Mouse (Mus musculus) kidney, adult 2 months (tissue): ENCODE results near the gene Paox. TPM values are rescaled to one million over a fixed set of nuclear protein-coding genes. Genes with fewer than 3 reads are reported as not detected.
A peak's percentile ranks its signal among the peaks of the same experiment; 100 is the strongest.

Experiments used
- DNase-seq: peaks from one replicate; pipeline ENCODE4 v3.0.0; 2021
- H3K27ac ChIP-seq: fragments of 200-500 bp; 2 replicates; pipeline ENCODE4 v1.5.1; 2012; ENCODE audit warnings: low read depth, low read length, control low read depth, inconsistent platforms; ENCODE audit not compliant: insufficient read depth
- H3K27me3 ChIP-seq: fragments of 200-500 bp; replicated peaks from 2 replicates; pipeline ENCODE4 v1.6.1; 2012; ENCODE audit warnings: mild to moderate bottlenecking, moderate library complexity, low read length, inconsistent platforms; ENCODE audit not compliant: control insufficient read depth, insufficient read depth
- H3K36me3 ChIP-seq: fragments of 200-500 bp; 2 replicates; pipeline ENCODE4 v1.6.1; 2012; ENCODE audit warnings: mild to moderate bottlenecking, moderate library complexity, low read length, inconsistent platforms; ENCODE audit not compliant: control insufficient read depth, insufficient read depth
- H3K4me1 ChIP-seq: fragments of 200-500 bp; 2 replicates; pipeline ENCODE4 v1.6.1; 2011; ENCODE audit warnings: low read length; ENCODE audit not compliant: control insufficient read depth, insufficient read depth
- H3K4me3 ChIP-seq: fragments of 200-500 bp; 2 replicates; pipeline ENCODE4 v1.5.1; 2011; ENCODE audit warnings: mild to moderate bottlenecking, low read depth, low read length, control low read depth; ENCODE audit not compliant: insufficient read depth
- CTCF ChIP-seq: fragments of 200-500 bp; conservative IDR thresholded peaks from 2 replicates; pipeline ENCODE4 v1.5.1; 2011; ENCODE audit warnings: low read depth, mild to moderate bottlenecking, control low read depth, low read length, moderate library complexity, mixed read lengths; ENCODE audit not compliant: insufficient read depth, insufficient read length
- POLR2A ChIP-seq: fragments of 200-500 bp; IDR thresholded peaks from one replicate; pipeline ENCODE4 v1.6.1; 2011; ENCODE audit warnings: low read depth, low read length, control low read depth
- WGBS: fragments of 180-500 bp; shearing (Covaris S2); methylation state at CpG from one replicate; pipeline ENCODE4 v1.1.7; 2018; 5-methylcytosine and 5-hydroxymethylcytosine counted together
- polyA plus RNA-seq: library from polyadenylated mRNA; depleted of rRNA; stranded (reverse); fragments of >200 nt; gene quantifications from 2 replicates; pipeline ENCODE4 v1.2.3, GENCODE M21; 2012

The Paox gene
- polyA plus RNA-seq, 1 experiment, result 12.0 TPM

DNA sequence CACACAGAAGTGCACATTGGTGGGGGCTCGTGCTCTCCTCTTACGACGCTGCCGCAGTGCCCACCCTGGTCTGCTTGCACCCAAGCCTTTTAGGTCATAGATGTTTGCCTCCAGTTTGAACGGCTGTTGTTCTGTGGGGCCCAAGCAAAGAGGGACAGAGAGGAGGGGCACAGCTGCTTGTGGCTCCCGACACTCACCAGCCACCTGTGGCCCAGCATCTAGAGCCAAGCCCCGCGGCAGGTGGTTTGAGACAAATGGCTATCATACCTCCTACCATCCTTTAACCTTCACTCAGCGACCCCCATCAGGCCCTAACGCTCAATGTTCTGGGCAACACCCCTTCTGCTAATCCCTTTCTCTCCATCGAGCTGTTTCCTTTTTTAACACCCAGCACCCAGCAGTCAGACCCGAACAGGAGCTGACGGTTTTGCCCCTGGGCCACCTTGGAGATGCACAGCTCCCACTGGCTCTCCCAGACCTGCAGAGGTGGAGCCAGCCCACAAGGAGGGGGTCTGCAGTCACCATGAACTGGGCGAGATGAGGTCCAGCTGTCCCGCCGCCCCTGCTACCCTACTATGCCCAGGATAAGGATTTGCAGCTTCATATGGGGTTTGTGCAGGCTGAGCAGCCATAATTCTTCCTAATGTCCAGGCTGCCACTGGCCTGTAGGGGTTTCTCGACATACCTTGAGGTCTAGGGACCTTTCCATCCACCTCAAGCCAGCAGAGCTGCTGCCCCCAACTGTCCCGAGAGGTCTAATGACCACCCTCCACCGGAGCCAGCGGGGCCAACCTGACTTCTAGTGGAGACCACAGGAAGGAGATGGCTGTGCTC is 34.0 kb upstream of the Paox start:
- H3K36me3 ChIP-seq, result no peaks in the 10 kb centered on the region
- 16% methylated on average over 20 of the region's 20 CpGs for WGBS
- H3K27me3 ChIP-seq, result no peaks in the 10 kb centered on the region
- no peaks in the 10 kb centered on the region for H3K4me1 ChIP-seq
- no peak overlapping the region for H3K27ac ChIP-seq
- no peak for TF ChIP-seq POLR2A
- TF ChIP-seq CTCF, result no peak
- no peak overlapping the region for H3K4me3 ChIP-seq
- no peak for DNase-seq

DNA sequence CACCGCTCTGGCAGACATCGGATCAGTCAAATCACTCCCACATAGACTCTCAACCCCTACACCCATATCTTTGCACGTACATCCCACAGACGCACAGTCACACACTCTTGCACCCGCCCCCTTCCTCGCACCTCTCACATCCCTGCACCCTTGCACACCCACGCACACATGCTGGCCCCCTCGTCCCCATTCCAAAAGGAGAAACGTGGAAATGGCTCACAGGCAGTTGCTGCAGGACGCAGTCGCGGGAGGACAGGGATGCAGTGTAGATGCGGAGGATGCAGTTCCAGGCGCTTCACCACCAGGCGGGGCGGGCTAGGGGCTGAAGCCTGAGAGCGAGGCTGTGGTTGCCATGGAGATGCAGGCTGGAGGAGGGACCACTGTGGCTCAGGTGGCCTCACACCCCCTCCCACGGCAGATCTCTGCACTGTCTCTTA is 33.3 kb upstream of the Paox start, which contains the start of gene Caly:
Caly (minus strand) TSS at position 307 of the 437 bp plus-strand sequence.
- no peak within 1 kb of the TSS for H3K4me3 ChIP-seq
- DNase-seq, result no peak
- no peaks in the 10 kb centered on the region for H3K36me3 ChIP-seq

DNA sequence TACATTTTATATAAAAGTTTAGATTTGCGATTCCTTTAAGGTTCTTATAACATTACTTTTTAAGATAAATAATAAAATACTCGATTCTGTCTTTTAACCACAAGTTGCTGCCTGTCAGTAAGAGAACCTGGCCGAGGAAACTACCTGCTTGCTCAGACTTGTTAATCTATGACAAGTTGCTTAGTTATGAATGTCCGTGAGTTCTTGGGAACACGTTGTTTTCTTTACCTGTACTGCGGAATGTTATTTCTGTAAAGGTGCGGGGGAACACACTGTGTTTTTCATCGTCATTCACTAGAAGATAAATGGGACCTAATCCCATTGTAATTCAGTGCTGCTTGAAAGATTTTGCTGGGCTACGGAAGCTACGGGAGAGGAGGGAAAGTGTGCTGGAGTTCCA is 25.0 kb upstream of the Paox start:
- TF ChIP-seq CTCF (no peak), POLR2A (no peak)
- H3K27me3 ChIP-seq, result no peaks in the 10 kb centered on the region
- H3K4me1 ChIP-seq, result peaks cover 11% of the 10 kb centered on the region
- no peak overlapping the region for H3K4me3 ChIP-seq
- no peak for DNase-seq
- H3K36me3 ChIP-seq, result no peaks in the 10 kb centered on the region
- H3K27ac ChIP-seq, result no peak overlapping the region
- WGBS, result 55% methylated on average over 10 of the region's 10 CpGs

More for the DNA sequence above, 33.3 kb upstream of the Paox start, which contains the start of gene Caly:
- TF ChIP-seq CTCF (0 out of 2 replicates have a peak, but pooled peaks have one; percentile 13), POLR2A (no peak)
- Histone ChIP-seq H3K27ac (no peak within 1 kb of the TSS), H3K4me1 (no peaks in the 10 kb centered on the region), H3K27me3 (no peaks in the 10 kb centered on the region)
- 5% methylated on average over 18 of the region's 18 CpGs for WGBS

DNA sequence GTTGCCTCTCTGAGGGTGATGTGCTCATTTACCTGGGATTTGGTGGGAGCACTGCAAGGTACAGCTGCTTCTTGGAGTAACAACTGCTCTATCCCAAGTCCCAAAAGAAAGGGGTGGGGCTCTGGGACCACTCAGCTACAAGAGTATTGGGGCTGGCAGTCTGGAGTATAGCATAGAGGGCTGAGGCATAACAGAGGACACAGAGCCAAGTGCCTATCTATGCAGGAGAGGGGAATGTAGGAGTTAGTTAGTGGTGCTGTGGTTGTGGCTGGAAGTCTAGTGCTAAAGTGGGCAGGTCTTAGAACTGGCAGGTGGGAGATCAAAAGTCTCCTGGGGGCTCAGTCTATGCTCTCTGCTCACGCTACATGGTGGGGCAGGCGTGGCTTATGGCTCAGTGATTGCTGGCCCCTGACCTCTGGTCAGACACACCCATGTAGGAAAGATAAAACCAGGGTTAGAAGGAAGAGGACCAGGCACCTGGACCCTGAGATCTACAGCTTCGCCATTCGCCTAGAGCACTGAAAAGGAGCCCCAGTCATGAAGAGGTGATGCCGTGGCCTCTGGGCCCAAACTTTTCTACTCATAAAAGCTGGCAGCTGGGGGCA is 22.6 kb upstream of the Paox start, which contains the start of gene Prap1:
Prap1 (plus strand) TSS at position 472 of the 605 bp plus-strand sequence.
- Histone ChIP-seq H3K4me3 (no peak within 1 kb of the TSS), H3K4me1 (peaks cover 16% of the 10 kb centered on the region), H3K27me3 (no peaks in the 10 kb centered on the region), H3K27ac (no peak within 1 kb of the TSS), H3K36me3 (no peaks in the 10 kb centered on the region)
- TF ChIP-seq POLR2A, result no peak
- no peak for TF ChIP-seq CTCF
- no peak for DNase-seq
- WGBS, result 84% methylated on average over 5 of the region's 5 CpGs

DNA sequence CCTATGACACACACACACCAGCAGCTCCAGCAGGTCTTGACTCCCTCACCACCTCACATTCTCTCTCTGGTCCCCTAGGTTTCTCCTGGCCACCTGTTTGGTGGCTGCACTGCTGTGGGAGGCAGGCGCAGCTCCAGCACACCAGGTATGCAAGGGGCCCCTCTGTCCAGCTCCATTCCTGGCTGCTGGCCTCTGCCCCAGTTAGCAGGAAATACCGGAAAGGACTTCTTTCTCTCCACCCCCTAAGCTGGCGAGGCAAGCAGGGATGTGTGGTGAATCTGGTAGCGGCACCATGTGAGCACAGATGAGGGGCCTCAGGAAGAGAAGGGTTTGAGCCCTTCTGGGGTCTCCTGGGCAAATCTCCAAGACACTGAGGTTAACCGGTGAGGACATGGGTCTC is 20.6 kb upstream of the Paox start:
- no peak for DNase-seq
- no peak overlapping the region for H3K4me3 ChIP-seq
- no peaks in the 10 kb centered on the region for H3K27me3 ChIP-seq
- no peak overlapping the region for H3K27ac ChIP-seq
- H3K4me1 ChIP-seq, result peaks cover 16% of the 10 kb centered on the region
- 29% methylated on average over 5 of the region's 5 CpGs for WGBS
- TF ChIP-seq CTCF, result no peak
- H3K36me3 ChIP-seq, result no peaks in the 10 kb centered on the region

DNA sequence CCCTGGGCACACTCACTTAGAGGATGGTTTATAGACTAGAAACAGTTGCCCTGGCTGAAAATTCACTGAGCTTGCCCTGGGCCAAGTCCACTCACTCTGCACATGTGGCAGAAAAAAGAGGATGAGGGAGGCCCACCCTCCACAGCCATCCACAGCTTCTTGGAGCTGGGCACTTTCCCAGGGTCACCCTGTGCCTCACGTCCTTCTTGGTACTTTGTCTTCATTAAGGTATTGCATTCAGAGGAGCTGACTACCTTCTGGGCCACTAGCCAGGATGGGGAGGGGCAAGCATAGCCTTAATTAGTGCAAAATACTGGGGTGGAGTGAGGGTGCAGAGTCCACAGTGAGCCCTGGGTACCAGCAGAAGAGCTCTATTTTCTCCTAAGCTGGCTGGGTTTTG is 20.0 kb upstream of the Paox start:
- no peaks in the 10 kb centered on the region for H3K36me3 ChIP-seq
- H3K4me3 ChIP-seq, result no peak overlapping the region

DNA sequence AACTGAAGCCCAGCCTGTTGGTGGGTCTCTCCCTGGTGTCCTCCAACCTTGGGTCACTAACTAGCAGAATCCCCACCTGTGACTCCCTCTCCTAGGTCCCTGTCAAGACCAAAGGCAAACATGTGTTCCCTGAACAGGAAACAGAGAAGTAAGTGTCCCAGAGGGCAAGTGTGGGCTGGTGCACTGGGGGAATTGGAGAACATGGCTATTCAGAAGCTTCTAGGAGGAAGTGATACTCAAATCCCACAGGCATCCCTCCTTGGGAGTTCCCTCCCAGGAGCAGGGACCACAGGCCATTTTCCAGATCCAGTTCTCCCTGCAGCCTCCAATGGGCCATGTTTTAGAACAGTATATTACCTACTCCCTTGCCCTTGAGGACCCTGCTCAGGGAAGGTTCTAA is 19.5 kb upstream of the Paox start:
- Histone ChIP-seq H3K4me1 (peaks cover 16% of the 10 kb centered on the region), H3K36me3 (no peaks in the 10 kb centered on the region), H3K27ac (no peak overlapping the region), H3K27me3 (no peaks in the 10 kb centered on the region), H3K4me3 (no peak overlapping the region)
- no peak for DNase-seq
- TF ChIP-seq POLR2A (no peak), CTCF (no peak)

More for the DNA sequence above, 20.0 kb upstream of the Paox start:
- no peaks in the 10 kb centered on the region for H3K27me3 ChIP-seq
- peak; percentile 92 for DNase-seq
- TF ChIP-seq CTCF (no peak), POLR2A (no peak)
- H3K27ac ChIP-seq, result no peak overlapping the region
- WGBS, result 12% methylated on average over 1 of the region's 1 CpGs
- H3K4me1 ChIP-seq, result peaks cover 16% of the 10 kb centered on the region
